Mouse (Mus musculus): ENCODE data around the gene Slc5a3.

DNA sequence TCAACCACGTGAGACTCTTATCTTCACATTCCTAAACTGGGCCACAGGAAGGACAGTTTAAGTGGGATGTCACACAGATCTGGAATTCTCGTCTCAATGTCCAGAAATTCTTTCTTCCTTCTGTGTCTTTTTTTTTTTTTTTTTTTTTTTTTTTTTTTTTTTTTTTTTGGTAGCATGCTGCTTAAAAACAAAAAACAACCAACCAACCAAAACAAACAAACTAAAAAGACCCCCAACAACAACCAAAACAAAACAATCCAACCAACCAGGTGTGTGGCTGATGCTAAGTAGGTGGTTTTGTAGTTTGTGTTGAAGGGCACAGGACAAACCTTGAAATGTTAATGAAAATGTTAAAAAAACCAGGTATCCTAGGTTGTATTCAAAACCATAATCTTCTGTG is 1.4 kb upstream of the Slc5a3 start:
- no peak for TF ChIP-seq CTCF (IDR thresholded peaks at IDR 0.05; ENCODE audit: low read depth)
- TF ChIP-seq EP300 (IDR thresholded peaks at IDR 0.05; ENCODE audit: low read depth), result no peak

All from liver, postnatal 0 days (tissue).